Mouse (Mus musculus) thymus, postnatal 25 days (tissue): ENCODE data around the gene Dynlt1b.
"Not testable (repeated sequence)": the region's sequence is repeated elsewhere in the genome, so short reads cannot be mapped to it uniquely, and the experiment has no call there.

Source experiments
- DNase-seq: peaks from one replicate; pipeline ENCODE4 v3.0.0; 2022

Gene Dynlt1b

DNA sequence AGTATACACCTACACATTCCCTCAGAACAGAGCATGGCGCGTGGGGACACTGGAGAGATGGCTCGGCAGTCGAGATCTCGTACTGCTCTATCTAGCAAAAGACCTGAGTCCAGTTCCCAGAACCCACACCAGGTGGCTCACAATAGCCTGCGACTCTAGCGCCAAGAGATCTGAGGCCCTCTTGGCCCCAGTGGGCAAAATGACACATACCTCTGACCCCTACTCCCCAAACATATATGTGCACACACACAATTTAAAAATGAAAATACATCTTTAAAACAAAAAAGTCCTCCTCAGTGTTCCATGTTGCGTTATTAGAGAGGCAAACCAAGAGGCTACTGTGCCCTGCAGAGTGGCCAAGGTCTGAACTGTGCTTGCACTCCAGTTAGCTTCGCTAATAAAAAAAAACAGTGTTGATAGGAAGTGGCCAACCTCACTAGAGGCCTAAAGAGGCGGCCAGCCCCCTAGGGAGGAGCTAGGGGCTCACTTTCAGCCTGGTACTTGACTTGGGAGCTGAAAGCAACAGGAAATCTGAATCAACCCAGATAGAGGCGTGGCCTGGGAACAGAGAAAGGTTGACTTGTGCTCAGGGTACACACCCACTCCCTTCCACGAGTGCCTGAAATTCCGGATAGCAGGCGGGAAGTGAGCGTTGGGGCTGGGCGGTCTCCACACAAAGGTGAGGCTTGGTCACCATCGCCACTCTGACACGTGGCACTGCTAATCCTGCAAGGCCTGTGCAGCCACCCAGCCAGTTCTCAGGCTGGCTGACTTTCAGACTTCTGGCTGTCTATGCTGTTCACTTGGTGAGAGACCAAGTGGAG lies 37.9 kb downstream of the Dynlt1b start:
- DNase-seq: not testable (repeated sequence)

GRCm38 (mm10) chr17:6470031-6470430 lies 40.1 kb downstream of the Dynlt1b start:
- DNase-seq: not testable (repeated sequence)

- DNase-seq: not testable (repeated sequence)
These were observed 40.8 kb downstream of the Dynlt1b start for GRCm38 (mm10) chr17:6470671-6471070.

DNA sequence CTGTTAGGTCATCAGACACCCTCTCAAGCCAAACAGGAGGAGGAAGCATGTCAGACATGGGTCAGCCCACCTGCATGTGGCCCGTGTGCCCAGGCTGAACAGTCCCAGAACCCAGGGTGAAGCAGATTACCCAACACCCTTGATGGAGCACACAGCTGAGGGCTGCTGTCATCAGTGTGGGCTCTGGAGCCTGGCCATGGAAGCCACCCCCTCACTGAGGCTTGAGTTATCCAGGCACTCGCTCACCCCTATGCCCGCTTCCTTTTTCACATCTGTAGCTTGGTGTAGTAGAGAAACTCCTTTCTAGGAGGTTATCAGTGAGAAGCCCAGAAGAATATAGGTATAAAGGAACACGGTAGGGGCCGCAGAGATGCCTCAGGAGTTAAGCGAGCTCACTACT lies 45.4 kb downstream of the Dynlt1b start:
- DNase-seq: not testable (repeated sequence)

DNA sequence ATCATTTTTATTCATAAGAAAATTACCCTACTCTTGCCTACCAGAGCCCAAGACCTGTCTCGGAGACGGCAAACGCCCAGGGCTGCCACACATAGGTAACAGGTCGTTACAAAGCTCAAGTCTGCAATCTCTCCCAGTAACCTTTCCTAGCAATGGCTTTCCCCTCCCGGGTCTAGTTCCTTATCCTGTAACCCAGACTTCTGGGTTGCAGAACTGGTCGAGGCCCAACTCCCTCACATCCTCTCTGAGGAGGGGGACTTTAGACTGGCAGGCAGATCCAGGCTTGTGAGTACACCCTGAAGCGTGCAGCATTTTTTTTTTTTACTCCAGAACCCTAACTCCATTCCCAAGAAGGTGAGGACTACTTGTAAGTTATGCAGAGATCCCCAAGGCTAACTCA lies 46.0 kb downstream of the Dynlt1b start:
- not testable (repeated sequence) for DNase-seq

- DNase-seq: not testable (repeated sequence)
These were observed 46.6 kb downstream of the Dynlt1b start for GRCm38 (mm10) chr17:6476495-6476947.

DNA sequence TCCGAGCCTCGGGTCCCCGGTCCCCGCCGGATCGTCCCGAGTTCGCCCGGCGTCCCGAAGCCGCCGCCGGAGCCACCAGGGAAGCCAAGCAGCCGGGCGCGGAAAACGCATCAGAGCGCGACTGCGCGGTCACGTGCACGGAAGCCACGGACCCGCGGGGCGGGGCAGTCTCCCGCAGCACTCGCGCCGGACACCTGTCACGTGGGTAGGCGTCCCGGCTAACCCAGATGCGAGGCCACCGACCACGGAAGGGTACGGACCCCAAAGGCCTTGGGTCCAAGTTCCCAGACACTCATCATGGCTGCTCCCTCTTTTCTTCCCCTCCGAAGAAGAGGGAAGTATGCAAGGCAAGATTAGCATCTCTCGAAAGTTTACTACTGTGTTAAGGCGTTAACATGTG lies 47.1 kb downstream of the Dynlt1b start:
- DNase-seq: not testable (repeated sequence)

- DNase-seq: not testable (repeated sequence)
These were observed 51.1 kb downstream of the Dynlt1b start for GRCm38 (mm10) chr17:6480855-6481589.

DNA sequence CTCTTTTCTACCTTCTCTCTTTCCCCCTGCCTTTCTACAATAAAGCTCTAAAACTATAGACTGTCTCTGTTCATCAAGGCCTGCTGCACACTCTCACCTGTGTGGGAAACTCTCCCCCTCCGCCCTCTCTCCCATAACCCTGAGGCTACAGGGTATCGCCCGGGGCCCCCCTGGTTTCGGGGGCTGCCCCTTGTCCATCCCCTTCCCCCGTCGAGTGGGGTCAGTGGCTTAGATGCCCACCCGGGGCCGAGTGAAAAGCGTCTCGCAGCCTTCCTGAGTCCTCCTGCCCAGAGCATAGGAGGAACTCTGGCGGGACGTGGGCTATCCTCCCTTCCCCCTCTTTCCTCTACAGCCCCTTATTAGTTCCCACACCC lies 51.7 kb downstream of the Dynlt1b start:
- DNase-seq: not testable (repeated sequence)

DNA sequence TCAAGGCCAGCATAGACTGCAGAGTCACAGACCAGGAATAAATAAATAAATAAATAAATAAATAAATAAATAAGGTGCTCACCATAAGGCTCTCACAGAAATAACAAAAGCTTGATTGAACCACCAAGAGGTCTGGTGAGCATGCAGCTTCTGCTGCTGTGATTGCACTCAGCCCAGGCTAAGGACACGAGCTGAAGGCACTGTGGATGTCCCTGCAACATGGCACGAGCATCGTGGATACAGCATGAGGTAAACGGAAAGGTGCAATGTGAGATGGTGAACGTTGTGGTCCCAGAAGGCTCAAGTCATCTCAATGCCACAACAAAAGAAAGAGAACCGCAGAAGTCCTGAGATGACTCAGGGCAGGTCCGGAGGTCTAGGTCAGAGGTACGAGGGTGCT lies 52.3 kb downstream of the Dynlt1b start:
- not testable (repeated sequence) for DNase-seq
